Mouse (Mus musculus) myocyte (in vitro differentiated cells): ENCODE measurements around the gene Daxx.

Experiments
- CEBPB ChIP-seq: IDR thresholded peaks from 2 replicates; pipeline ENCODE4 v1.6.1; 2011; ENCODE audit warnings: mild to moderate bottlenecking, moderate library complexity; ENCODE audit not compliant: poor library complexity, insufficient read depth, severe bottlenecking
- E2F4 ChIP-seq: IDR thresholded peaks from one replicate; pipeline ENCODE4 v1.6.1; 2011; ENCODE audit warnings: mild to moderate bottlenecking, control low read depth, moderate library complexity; ENCODE audit not compliant: insufficient read depth
- MAX ChIP-seq: IDR thresholded peaks from one replicate; pipeline ENCODE4 v1.6.1; 2011; ENCODE audit warnings: low read depth, mild to moderate bottlenecking, control low read depth
- MYOD1 ChIP-seq, 3 experiments: IDR thresholded peaks; one replicate each; pipeline ENCODE4 v1.6.1; 2011; ENCODE audit warnings: control low read depth in 2 of 3, low read depth in 2 of 3, mild to moderate bottlenecking in 2 of 3, moderate library complexity in 1 of 3; ENCODE audit not compliant: insufficient read length in 2 of 3, control insufficient read depth in 1 of 3
- POLR2A ChIP-seq: IDR thresholded peaks from one replicate; pipeline ENCODE4 v1.6.1; 2011; ENCODE audit warnings: low read depth, mild to moderate bottlenecking, control low read depth, moderate library complexity; ENCODE audit not compliant: insufficient read length
- REST ChIP-seq: IDR thresholded peaks from one replicate; pipeline ENCODE4 v1.6.1; 2011; ENCODE audit warnings: mild to moderate bottlenecking, control low read depth, moderate library complexity; ENCODE audit not compliant: insufficient read depth, insufficient read length
- TCF3 ChIP-seq: IDR thresholded peaks from one replicate; pipeline ENCODE4 v1.6.1; 2011; ENCODE audit warnings: low read depth, control low read depth; ENCODE audit not compliant: insufficient read length
- USF1 ChIP-seq: IDR thresholded peaks from one replicate; pipeline ENCODE4 v1.6.1; 2011; ENCODE audit warnings: low read depth, mild to moderate bottlenecking, control low read depth, moderate library complexity

DNA sequence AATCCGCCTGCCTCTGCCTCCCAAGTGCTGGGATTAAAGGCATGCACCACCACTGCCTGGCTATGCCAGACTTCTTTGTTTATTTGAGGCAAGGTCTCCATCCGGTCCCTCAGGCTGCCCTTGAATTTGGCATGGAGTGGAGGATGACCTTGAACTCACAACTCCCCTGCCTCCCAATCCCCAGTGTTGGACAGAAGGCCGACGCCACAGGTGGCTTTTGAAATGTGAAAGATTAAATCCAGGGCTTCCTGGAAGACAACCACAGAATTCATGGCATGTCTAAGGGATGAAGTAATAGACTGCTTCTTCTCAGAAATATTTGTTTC, 8.3 kb upstream of the Daxx start:
- no peak for TF ChIP-seq POLR2A
- TF ChIP-seq REST = no peak
- TF ChIP-seq E2F4 = no peak
- TF ChIP-seq TCF3 = no peak
- no peak for TF ChIP-seq CEBPB
- no peak for TF ChIP-seq MYOD1 (IDR thresholded peaks at IDR 0.05; ENCODE audit: control insufficient read depth in 1 of 3, insufficient read length in 2 of 3, low read depth in 2 of 3)
- no peak for TF ChIP-seq USF1
- TF ChIP-seq MAX = no peak
